Mouse (Mus musculus) gastrocnemius, adult 2 months (tissue): Measurements from ENCODE around the gene Fgd6. TPM values are rescaled to one million over a fixed set of nuclear protein-coding genes. Genes with fewer than 3 reads are reported as not detected.

Experiments
- DNase-seq: peaks from one replicate; pipeline ENCODE4 v3.0.0; 2022
- H3K27ac ChIP-seq: fragments of 200-600 bp; 2 replicates; pipeline ENCODE4 v1.8.1; 2022; ENCODE audit warnings: mild to moderate bottlenecking
- H3K4me3 ChIP-seq: fragments of 200-600 bp; 2 replicates; pipeline ENCODE4 v1.8.1; 2022; ENCODE audit warnings: mild to moderate bottlenecking, moderate library complexity
- CTCF ChIP-seq: fragments of 200-600 bp; IDR thresholded peaks from 2 replicates; pipeline ENCODE4 v1.8.1; 2022; ENCODE audit warnings: antibody characterized with exemption, mild to moderate bottlenecking, moderate library complexity
- intact Hi-C: fragments of 180-260 bp; cut with DNase I; formaldehyde crosslinking; loops from one replicate; pipeline ENCODE4 v1.15.1; 2025
- total RNA-seq, 2 experiments: library from RNA; stranded (reverse); gene quantifications; 2 replicates each; pipeline ENCODE4 v1.2.3; 2021

Fgd6 gene
- total RNA-seq, 2 experiments from 2014 or later = 2.4 to 3.2 TPM

DNA sequence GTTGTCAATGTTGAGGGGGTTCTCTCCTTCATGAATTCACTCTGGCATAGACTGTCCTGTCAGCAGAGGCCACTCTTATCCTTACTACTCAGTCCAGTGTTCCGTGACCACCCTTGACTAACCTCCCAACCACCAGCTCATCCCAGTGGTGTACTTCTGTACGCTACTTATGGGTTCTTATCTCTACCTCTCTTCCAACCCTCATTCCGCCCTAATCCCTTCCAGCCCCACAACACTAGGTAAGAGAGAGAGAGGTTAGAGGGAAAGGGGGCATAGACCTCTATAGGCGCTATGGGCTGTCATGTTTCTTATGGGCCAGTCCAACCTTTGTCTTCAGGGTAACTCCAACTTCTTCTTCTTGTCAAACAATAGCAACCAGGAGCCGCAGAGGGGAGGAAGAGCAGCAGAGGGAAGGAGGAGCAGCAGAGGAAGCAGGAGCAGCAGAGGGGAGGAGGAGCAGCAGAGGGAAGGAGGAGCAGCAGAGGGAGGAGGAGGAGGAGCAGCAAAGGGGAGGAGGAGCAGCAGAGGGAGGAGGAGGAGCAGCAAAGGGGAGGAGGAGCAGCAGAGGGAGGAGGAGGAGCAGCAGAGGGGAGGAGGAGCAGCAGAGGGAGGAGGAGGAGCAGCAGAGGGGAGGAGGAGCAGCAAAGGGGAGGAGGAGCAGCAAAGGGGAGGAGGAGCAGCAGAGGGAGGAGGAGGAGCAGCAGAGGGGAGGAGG is 125.4 kb downstream of the Fgd6 start:
- no peak overlapping the region for H3K27ac ChIP-seq
- TF ChIP-seq CTCF = no peak
- intact Hi-C loops = no loop called here
- H3K4me3 ChIP-seq = no peak overlapping the region
- DNase-seq = no peak

GRCm38 (mm10) chr10:94162031-94162430 is 126.2 kb downstream of the Fgd6 start:
- no peak for TF ChIP-seq CTCF
- intact Hi-C loops = no loop called here
- no peak for DNase-seq
- Histone ChIP-seq H3K27ac (no peak overlapping the region), H3K4me3 (no peak overlapping the region)

DNA sequence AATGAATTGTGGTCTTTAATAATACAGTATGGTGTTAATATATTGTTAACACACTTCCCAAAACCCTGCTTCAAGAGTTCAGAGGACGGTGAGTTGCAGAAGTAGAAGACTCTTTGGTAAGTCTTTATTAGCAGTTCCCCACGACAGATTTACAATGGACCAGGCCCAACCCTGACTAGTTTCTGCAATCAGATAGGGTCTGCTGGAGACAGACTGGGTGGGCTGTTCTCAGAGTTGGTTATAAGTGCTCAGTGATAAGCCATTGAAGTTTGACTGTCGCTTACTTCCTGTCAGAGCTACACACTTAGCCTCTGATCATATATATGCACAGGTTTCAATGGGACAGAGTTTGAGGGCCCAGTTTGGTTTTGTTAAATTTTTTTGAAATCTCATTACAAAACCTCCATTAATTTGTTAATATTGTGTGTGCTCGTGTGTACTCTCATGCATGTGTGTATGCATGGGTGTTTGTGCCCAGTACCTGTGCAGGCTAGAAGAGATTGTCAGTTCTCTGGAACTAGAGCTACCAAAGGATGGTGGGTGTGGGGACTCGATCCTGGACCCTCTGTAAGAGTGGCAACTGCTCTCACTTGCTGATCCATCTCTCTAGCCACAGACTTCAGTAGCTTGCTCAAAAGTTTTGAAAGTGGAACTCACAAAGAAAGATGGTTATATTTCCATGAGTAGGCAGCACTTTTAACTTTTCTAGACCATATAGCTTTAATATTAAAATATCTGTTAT is 128.5 kb downstream of the Fgd6 start:
- DNase-seq = no peak
- no peak for TF ChIP-seq CTCF
- intact Hi-C loops = no loop called here
- Histone ChIP-seq H3K27ac (no peak overlapping the region), H3K4me3 (no peak overlapping the region)

DNA sequence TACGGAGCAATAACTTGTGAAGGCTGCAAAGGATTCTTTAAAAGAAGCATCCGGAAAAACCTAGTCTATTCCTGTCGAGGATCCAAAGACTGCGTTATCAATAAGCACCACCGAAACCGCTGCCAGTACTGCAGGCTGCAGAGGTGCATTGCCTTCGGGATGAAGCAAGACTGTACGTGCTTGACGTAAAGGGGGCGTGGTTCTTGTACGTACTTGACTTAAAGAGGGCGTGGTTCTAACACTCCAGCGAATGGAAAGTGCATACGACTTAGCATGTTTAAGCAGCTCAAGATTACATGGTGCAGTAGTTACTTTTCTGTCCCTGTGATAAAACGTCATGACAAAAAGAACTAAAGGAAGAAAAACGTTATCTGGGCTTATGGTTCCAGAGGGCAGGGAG is 129.6 kb downstream of the Fgd6 start:
- TF ChIP-seq CTCF = no peak
- Histone ChIP-seq H3K4me3 (no peak overlapping the region), H3K27ac (no peak overlapping the region)
- intact Hi-C loops = no loop called here
- DNase-seq = no peak

DNA sequence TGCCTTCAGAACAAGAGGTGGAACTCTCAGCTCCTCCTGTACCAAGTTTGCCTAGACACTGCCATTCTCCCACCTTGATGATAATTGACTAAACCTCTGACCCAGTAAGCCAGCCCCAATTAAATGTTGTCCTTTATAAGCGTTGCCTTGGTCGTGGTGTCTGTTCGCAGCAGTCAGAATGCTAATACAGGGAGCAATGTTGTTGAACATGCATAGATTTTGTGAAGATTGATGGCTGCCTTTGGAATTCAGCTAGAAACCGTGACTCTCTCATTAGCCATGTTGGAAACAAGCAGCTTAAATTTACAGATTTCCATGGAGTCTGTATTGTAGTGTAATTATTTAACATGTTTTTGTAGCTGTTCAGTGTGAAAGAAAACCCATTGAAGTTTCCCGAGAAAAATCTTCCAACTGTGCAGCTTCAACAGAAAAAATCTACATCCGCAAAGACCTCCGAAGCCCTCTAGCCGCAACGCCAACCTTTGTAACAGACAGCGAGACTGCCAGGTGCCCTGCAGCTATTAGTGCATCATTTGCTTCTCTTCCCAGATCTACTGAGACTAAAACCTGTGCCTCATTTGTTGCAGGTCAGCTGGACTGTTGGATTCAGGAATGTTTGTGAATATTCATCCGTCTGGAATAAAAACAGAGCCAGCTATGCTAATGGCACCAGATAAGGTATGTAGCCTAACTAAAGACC is 131.4 kb downstream of the Fgd6 start:
- Histone ChIP-seq H3K27ac (no peak overlapping the region), H3K4me3 (no peak overlapping the region)
- TF ChIP-seq CTCF = no peak
- DNase-seq = no peak
- intact Hi-C loops = no loop called here

DNA sequence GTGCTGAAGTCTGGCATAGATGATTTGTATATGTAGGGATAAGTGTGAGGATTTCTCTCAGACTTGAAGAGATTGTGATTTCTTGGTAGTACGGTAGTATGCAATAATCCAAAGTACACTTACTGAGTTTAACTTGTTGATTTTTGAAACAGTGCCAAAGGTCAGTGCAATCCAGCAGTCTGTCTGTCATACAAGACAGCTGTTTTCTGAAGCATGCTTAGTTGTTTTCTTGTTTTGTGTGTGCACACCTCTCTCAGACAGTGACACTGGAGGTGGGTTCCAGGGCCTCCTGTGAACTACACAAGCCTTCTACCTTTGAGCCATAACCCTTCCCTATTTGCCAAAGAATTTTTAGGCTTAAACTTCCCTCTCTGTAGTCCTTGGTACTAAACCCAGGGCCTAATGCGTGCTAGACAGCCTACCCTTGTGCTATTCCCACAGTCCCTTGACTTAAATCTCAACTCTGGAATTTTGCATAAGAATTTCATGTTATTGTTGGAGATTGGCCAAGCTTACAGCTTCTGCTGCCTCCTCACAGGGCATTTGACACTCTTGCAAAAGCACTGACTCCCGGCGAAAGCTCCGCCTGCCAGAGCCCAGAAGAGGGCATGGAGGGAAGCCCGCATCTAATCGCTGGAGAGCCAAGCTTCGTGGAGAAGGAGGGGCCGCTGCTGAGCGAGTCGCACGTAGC is 135.8 kb downstream of the Fgd6 start:
- no peak for DNase-seq
- Histone ChIP-seq H3K27ac (no peak overlapping the region), H3K4me3 (no peak overlapping the region)
- TF ChIP-seq CTCF = no peak
- intact Hi-C loops = no loop called here

DNA sequence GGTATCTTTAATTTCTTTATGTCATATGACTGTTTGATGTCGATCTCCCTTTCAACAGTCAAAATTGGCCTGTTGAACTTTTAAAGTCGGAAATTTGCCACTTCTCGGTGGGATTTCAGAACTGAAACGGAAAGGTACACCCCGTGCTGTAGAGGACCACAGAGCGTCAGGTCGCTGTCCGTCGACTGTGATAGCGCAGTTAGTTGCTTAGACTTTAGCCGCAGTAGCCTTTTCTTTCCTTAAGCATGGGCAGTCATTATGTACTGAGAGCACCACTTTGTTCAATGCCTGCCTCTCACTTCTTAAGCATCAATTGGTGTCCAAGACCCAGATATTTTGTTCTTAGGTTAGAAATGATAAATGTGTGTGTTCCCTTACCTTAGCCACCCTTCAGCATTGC is 136.3 kb downstream of the Fgd6 start:
- no peak for DNase-seq
- no peak overlapping the region for H3K4me3 ChIP-seq
- TF ChIP-seq CTCF = no peak
- no peak overlapping the region for H3K27ac ChIP-seq
- intact Hi-C loops = no loop called here

DNA sequence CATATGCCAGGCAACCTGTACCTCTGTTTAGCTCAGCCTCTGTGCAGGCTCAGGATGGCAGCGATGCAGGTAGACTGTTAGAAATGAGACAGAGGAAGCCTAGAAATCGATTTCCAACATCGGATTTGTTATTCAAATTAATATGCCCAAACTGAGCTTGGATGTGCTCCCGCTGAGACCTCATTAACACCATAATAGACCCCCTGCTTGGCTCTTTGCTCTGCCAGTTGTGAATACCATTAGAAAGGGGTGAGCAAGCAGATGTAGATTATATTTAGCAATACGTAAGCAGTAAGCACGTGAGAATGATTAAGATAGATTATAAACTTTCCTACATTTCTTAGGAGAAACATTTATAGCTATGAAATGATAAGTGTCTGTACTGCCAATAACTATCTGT is 136.9 kb downstream of the Fgd6 start:
- no peak for TF ChIP-seq CTCF
- no peak overlapping the region for H3K27ac ChIP-seq
- no peak for DNase-seq
- intact Hi-C loops = no loop called here
- H3K4me3 ChIP-seq = no peak overlapping the region

- DNase-seq = no peak
- TF ChIP-seq CTCF = no peak
- Histone ChIP-seq H3K4me3 (no peak overlapping the region), H3K27ac (no peak overlapping the region)
- intact Hi-C loops = no loop called here
Observed at GRCm38 (mm10) chr10:94174652-94175051, 138.9 kb downstream of the Fgd6 start.

DNA sequence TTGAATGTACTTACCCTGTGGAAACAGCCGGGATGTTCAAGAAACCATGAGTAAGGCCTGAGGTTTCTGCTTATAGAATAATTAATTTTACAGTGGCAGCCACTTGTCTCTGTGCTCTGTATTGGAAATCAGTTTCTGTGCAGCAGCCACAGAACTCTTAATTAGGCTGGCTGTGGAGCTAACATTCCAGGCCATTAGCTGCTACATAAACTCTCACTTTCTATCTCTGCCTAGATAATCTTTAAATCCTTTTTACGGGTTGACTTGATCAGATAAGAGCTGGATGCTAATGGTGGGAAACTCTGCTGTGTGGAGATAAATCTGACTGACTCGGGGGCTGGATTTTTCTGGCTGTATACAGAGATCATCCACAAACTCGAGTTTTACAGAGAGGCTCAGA is 147.4 kb downstream of the Fgd6 start:
- no peak overlapping the region for H3K27ac ChIP-seq
- intact Hi-C loops = no loop called here
- DNase-seq = no peak
- no peak overlapping the region for H3K4me3 ChIP-seq
- TF ChIP-seq CTCF = no peak

Other genes with a start within 250 kb of the Fgd6 start
- under 1 TPM; 0.31 to 0.33 TPM for gene Usp44, start 204.4 kb upstream of the Fgd6 start, total RNA-seq
- 100 to 1,000 TPM; 147 to 182 TPM for gene Metap2, start 138.9 kb upstream of the Fgd6 start, total RNA-seq
- gene Vezt, start 184 bp upstream of the Fgd6 start, total RNA-seq = 10 to 100 TPM; 40.3 to 50.5 TPM
- 1 to 10 TPM; 5.5 to 7.0 TPM for gene Nr2c1, start 112.0 kb downstream of the Fgd6 start, total RNA-seq
- 100 to 1,000 TPM; 596 to 744 TPM for gene Ndufa12, start 162.7 kb downstream of the Fgd6 start, total RNA-seq